8 mouse cellular contexts compared by ENCODE assay signal in the genomic region with DNA sequence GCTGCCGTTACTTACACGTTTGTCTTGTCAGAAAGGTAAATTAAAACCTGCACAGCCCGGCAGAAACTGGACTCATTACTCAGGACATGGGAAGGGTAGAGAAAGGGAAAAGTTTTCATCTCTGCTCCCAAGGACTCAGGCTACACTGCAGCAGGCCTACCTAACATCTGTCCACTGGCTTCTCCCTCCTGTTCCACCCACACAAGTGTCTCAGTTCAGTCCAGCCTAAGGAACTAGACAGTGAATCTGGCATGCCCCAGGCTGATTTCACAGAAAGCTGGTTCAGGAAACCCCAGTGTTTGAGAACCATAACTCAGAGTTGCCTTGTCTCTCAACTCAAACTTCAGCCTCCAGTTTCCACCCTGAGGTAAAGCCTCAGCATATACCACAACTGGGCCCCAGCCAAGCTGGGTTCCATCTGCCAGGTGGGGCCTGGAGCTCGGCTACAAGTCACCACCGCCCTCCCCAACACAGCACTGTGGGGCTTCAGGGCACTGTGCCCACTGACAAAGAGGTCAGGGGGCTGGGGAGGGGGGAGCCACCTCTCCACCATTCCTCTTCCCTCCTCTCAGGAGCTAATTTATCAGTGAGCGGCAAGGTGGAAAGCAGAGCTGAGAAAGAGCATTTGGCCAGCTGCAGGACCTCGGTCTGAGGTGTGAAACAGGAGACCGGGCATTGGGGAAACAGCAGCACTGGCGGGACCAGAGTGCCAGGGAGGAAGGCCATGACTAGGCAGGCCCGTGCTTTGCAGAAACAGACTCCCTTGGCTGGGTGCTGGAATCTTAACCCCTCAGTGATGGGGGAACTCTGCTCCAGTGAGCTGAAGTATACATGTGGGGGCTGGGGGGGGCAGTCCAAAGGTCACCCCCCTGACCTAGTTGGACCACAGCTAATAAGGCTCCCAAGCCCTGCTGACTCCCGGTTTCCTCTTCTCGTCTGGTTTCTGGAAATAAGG. TPM values are rescaled to one million over a fixed set of nuclear protein-coding genes. Genes with fewer than 3 reads are reported as not detected.
DNase-seq lines count a peak whose midpoint lies in the region; ATAC-seq lines count a peak whose summit lies in the region.

No protein-coding gene starts in this region.

- 43% methylated on average over 12 of the region's 12 CpGs for WGBS in heart, embryonic 10.5 days
- WGBS in hindbrain, embryonic 11.5 days: 64% methylated on average over 12 of the region's 12 CpGs
- 20% methylated on average over 12 of the region's 12 CpGs for WGBS in limb, embryonic 13.5 days

- DNase-seq in heart, embryonic 10.5 days (ENCODE audit: low spot score): no peak
- DNase-seq in heart, adult 18-20 months: no peak
- peak; percentile 71 for DNase-seq in cerebellum, adult 9-11 months
- no peak for DNase-seq in hindbrain, embryonic 11.5 days (ENCODE audit: low spot score)
- DNase-seq in thymus, postnatal 14 days: peak; percentile 60
- DNase-seq in c-Kit-positive CD71-positive TER-119-positive erythroid progenitor cells, embryonic 14.5 days (ENCODE audit: low spot score): no peak

- no peaks in the 10 kb centered on the region for H3K9me3 ChIP-seq in heart, embryonic 10.5 days
- no peaks in the 10 kb centered on the region for H3K9me3 ChIP-seq in hindbrain, embryonic 11.5 days (ENCODE audit: control insufficient read depth, low read length)
- no peaks in the 10 kb centered on the region for H3K9me3 ChIP-seq in limb, embryonic 13.5 days

- H3K4me3 ChIP-seq in heart, embryonic 10.5 days: no peak overlapping the region
- no peak overlapping the region for H3K4me3 ChIP-seq in hindbrain, embryonic 11.5 days (ENCODE audit: low read depth, low read length)
- no peak overlapping the region for H3K4me3 ChIP-seq in limb, embryonic 13.5 days

- H3K27ac ChIP-seq in heart, embryonic 10.5 days: peak overlapping the region; percentile 91
- 0 out of 2 replicates have a peak overlapping the region, but pooled peaks have one; percentile 6 for H3K27ac ChIP-seq in hindbrain, embryonic 11.5 days (ENCODE audit: low read depth, low read length)
- peak overlapping the region; percentile 86 for H3K27ac ChIP-seq in limb, embryonic 13.5 days

- no peak for ATAC-seq in hindbrain, embryonic 11.5 days (ENCODE audit: low FRiP score)
- ATAC-seq in limb, embryonic 13.5 days (ENCODE audit: low FRiP score, low read depth): no peak
- ATAC-seq in monocyte, adult 5-6 weeks (replicated peaks; ENCODE audit: insufficient number of reproducible peaks, low FRiP score, low TSS enrichment, poor library complexity, severe bottlenecking): no peak

- H3K9ac ChIP-seq in hindbrain, embryonic 11.5 days (ENCODE audit: low read depth, low read length): no peak overlapping the region
- H3K9ac ChIP-seq in limb, embryonic 13.5 days: no peak overlapping the region; the same call in 1 of the 2 replicates

- no peak overlapping the region for H3K4me2 ChIP-seq in hindbrain, embryonic 11.5 days (replicated peaks; ENCODE audit: low read depth, low read length)
- H3K4me2 ChIP-seq in limb, embryonic 13.5 days (replicated peaks): 0 out of 2 replicates have a peak overlapping the region, but pooled peaks have one; percentile 7

- peaks cover 90% of the 10 kb centered on the region for H3K4me1 ChIP-seq in heart, embryonic 10.5 days
- H3K4me1 ChIP-seq in hindbrain, embryonic 11.5 days (replicated peaks; ENCODE audit: control insufficient read depth, insufficient read depth, low read length): no peaks in the 10 kb centered on the region
- H3K4me1 ChIP-seq in limb, embryonic 13.5 days: peaks cover 83% of the 10 kb centered on the region

- H3K27me3 ChIP-seq in heart, embryonic 10.5 days (ENCODE audit: insufficient read depth, poor library complexity, severe bottlenecking): no peaks in the 10 kb centered on the region
- H3K27me3 ChIP-seq in hindbrain, embryonic 11.5 days (ENCODE audit: control insufficient read depth, insufficient read depth, low read length): no peaks in the 10 kb centered on the region
- no peaks in the 10 kb centered on the region for H3K27me3 ChIP-seq in limb, embryonic 13.5 days

- H3K36me3 ChIP-seq in heart, embryonic 10.5 days: peaks cover 10% of the 10 kb centered on the region; the same call in 1 of the 2 replicates
- H3K36me3 ChIP-seq in hindbrain, embryonic 11.5 days (ENCODE audit: control insufficient read depth, insufficient read depth, low read length): no peaks in the 10 kb centered on the region
- peaks cover 12% of the 10 kb centered on the region for H3K36me3 ChIP-seq in limb, embryonic 13.5 days

RNA-seq across cellular contexts. Expression of a gene that starts 34.5 kb away (rescaled TPM):
- polyA plus RNA-seq in heart, embryonic 10.5 days (2016; fragmentation: Nextera tagmentation; extraction: Ambion mirVana): 13.0 and 21.5 TPM in 2 replicates
- total RNA-seq in heart, adult 18-20 months (2021): 10 to 100 TPM; 21.4 to 25.5 TPM
- 6.8 and 7.3 TPM in 2 replicates for polyA plus RNA-seq in hindbrain, embryonic 11.5 days (2014; fragmentation: Nextera tagmentation; extraction: Ambion mirVana)
- polyA plus RNA-seq in limb, embryonic 13.5 days (2015; fragmentation: Nextera tagmentation; extraction: Ambion mirVana): 11.6 and 12.5 TPM in 2 replicates
- 4.2 to 10.7 TPM (median 6.5 TPM) in 3 replicates for total RNA-seq in monocyte, adult 5-6 weeks (2017)

Comparison
In these comparisons a context has a peak if more than half of its experiments do, and no peak if none do; other contexts are left out.
1. DNase-seq: peak in cerebellum, adult 9-11 months (single experiment) and thymus, postnatal 14 days (single experiment); none in heart, embryonic 10.5 days (single experiment), heart, adult 18-20 months (0 of 2), hindbrain, embryonic 11.5 days (single experiment) and c-Kit-positive CD71-positive TER-119-positive erythroid progenitor cells, embryonic 14.5 days (single experiment).
2. H3K27ac ChIP-seq: peak in every context shown above with its lines; median percentile 91 in heart, embryonic 10.5 days; 86 in limb, embryonic 13.5 days; 6 in hindbrain, embryonic 11.5 days.